Mouse (Mus musculus) lung, postnatal 25 days (tissue): ENCODE data around the gene Nrn1.

Experiments
- DNase-seq: peaks from one replicate; pipeline ENCODE4 v3.0.0; 2022; ENCODE audit warnings: low spot score

Gene Nrn1

DNA sequence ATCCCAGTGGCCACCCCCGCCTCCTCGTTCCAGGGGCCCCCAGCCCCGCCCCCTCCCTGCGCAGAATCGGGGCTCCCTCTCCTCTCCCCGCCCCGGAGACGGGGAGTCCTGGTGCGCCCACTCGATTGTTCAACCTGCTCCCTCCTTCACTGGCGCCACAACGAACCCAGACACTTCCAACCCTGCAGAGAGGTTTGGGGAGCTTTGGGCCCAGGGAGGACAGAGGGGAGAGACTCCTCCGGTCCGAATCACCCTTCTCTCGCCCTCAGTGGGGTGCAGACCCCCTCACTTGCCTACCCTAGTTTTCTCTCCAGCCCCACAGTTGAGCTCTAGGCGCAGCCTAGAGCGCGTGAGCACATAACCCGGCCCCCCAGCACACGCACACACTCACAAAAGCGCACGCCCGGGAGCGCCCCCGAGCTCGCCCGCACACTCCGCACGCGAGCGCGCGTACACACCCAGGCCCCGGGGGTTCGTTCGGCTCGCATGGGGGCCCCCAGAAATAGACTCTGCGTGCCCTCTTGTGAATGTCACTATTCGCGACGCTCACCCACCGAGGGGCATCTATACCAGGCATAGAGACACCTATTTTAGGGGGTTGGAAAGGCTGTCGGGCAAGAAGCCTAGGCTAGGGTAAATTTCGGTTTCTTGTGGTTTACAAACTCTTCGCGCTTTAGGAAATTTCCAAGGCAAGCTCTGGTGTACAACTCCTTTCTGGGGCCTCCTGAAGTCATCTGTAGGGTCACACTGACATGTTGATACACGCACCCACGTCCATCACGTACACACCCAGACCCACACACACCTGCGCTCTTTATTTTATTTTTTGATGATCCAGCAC, at the start of gene Nrn1:
TSS of gene Nrn1 (minus strand) at position 401 of the 841 bp plus-strand sequence.
- DNase-seq, result no peak

DNA sequence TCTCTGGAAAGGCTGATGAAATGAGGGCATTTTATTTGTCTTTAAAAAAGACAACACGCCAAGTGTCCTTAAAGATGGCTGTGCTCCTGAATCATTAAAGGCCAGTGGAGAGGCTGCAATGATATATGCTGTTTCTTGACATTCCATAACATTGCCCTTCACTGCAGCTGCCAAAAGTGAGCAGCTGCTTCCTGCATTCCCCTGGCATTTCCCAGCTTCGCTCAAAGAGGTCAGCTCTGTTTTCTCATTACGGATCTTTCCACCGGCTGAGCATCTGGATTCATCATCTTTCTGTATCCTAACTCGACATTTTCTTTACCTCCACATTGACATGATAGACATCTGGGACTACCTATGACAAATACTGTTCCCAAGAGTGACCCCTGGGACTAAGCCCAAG, 44.7 kb upstream of the Nrn1 start:
- no peak for DNase-seq

DNA sequence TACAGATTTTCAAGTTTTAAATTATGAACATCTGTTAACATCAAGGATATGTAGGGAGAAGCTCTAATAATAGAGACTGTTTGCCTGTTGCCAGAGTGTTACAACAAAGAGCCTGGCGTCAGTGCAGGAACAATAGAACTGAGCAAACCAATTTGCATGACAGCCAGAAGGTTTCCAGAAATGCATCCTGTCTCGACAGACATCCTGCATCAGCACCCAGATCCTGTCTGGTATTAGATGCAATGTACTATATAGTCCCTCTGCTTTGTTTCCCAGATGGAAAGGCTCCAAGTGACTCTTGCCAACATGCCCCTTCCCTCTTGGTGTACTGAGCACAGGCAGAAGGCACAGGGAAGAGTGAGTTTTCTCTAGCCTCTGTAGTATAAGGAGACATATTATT, 31.9 kb upstream of the Nrn1 start:
- DNase-seq, result no peak

DNA sequence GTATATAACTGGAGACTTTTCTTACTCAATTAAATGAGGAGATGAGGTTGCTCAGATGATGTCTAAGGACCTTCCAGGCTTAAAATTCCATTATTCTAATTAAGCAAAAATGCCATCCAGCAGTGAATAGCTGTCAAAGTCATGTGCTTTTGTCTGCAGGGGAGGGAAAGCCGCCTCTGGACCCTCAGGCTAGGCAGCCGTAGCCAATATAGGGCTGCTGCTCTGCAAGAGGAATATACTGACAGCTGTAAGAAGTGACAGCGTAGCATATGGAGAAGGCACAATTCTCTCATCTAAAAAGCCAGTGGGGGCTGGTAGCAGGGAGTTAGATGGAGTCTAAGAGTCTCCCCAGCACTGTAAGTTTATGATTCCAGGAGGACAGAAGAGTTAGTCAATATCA, 16.9 kb upstream of the Nrn1 start:
- no peak for DNase-seq

DNA sequence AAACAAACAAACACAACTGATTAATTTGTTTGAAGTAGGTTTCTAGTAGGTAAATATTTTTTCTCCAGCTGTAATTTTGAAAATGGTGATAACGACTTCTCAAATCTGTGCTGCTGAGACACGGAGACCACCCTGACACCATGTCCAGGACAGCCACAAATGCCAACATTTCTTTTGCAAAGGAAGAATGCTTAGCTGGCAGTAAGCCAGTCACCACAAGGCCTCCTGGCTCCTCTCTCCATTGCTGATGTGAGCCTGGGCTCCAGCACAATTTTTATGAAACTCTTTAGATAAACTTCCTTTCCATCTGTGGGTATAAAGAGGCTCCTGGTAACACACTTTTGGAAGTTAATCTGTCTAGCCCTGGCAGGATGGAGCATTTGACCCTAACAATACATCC, 15.1 kb upstream of the Nrn1 start:
- no peak for DNase-seq

DNA sequence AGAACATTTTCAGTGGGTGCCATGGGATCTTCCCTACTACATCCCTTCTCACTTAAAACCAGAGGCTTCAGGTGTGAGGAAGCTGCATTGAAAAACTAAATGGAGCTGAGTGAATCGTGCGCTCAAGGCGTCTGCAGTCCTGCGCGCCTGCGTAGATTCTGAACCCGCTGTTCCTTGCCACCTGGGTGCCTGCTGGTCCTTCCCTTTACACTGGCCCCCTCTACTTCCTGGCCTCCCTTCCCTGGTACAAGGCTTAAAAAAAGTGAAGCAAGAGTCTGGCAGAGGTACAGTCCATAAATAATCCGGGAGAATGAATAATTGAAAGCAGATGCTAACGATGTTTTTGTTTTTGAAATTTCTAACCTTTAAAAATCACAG, 1.7 kb upstream of the Nrn1 start:
- DNase-seq, result no peak

DNA sequence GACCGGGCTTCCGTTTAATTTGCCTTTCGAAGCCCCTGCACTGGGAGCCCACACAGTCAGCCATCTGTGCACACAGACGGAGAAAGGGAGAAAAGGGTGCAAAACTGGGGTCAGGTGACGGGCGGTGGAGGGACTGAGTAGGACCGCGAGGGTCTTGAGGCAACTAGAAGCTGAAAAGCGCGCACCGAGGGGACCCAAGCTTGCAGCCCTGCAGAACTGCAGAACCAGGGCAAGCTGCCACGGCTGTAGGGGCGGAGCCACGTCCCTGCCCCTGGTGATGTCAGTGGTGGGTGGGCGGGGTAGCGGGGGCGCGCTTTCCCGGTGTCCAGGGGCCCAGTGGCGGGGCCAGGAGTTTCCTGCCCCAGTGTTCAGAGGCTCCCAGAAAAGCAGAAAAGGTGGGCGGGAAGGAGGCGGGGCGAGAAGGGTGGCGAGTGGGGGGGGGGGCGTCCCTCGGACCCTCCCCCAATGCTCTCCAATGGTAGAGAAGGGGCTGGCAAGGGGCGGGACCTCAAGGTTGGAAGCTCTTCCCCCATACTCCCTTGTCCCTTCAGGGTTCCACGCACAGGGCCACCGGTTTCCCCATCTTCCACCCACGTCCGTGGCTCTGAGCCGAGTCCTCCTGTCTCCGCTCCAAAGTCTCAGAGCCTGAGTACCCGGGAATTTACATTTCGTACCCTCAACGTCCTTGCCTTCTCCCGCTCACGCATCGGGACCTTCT, 1.1 kb upstream of the Nrn1 start:
- DNase-seq, result no peak

DNA sequence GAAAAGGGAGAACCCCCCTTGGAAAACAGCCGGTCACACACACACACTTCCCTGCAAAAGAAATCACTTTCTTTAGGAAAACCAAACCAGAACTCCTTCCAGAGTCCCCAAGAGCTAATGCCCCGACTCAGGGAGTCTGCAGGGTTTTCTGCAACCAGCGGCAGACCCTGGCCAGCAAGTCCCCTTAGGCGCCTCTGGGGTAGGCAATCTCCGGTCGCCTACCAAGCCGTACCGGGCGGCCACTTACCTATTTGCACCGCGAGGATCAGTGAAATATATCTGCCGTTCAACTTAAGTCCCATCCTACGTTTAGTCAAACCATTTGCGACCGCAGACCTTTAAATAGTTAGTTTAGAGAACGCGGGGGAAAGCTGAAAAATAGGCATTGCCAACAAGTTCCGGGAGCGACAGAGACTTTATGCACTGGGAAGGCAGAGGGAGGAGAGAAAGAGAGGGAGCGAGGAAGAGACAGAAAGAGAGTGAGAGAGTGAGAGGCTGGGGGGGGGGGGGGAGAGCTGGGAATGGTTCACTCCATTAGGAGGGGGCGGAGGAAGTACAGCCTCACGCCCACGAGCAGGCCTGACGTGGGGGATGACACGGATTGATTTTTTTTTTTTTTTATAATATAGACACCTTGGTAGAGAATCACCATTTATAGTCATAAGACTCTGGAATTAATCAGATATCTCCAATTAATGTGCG, 791 bp downstream of the Nrn1 start:
- no peak for DNase-seq

DNA sequence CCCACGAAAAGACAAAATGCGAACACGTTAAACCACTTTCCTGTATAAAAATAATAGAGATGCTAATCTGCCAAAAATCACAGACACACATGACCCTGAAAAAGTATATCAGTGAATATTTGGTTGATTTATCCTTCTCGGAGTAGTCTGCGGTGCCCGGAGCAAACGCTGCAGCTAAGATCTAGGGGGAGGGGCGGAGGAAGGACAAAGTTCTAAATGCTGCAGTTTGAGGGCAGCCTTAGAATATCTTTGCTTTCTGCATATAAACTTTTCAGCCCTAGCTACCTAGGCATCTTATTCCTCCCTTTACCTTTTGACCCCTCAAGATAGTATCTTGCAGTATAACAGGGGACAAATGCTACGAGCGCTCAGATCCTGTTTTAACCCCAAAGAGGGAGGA, 1.4 kb downstream of the Nrn1 start:
- DNase-seq, result no peak

DNA sequence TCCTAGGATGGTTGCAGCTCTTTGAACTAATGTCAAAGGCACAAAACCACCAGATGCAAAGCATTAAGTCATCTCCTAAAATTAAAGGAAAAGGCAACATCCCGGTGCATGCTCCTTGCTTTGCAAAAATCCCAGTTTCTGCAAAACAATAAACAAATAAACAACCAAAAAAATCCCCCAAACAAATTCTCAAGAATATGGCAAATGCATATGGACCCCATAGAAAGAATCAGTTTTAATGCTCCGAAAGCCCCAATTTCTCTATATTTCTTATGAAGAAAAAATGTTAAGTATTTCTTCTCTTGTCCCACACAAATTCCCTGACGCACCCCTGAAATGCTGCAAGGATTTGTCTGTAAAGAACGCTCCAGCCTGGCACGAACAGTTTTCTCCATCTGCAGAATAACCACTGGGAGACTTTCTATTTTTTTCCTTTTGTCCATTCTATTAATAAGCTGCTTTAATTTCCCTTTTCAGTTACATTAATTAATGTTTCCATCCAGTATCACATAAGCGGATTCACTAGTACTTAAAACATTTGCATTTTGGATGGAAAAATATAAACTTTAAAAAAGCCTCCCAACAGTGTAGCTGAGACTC, 1.9 kb downstream of the Nrn1 start:
- no peak for DNase-seq

DNA sequence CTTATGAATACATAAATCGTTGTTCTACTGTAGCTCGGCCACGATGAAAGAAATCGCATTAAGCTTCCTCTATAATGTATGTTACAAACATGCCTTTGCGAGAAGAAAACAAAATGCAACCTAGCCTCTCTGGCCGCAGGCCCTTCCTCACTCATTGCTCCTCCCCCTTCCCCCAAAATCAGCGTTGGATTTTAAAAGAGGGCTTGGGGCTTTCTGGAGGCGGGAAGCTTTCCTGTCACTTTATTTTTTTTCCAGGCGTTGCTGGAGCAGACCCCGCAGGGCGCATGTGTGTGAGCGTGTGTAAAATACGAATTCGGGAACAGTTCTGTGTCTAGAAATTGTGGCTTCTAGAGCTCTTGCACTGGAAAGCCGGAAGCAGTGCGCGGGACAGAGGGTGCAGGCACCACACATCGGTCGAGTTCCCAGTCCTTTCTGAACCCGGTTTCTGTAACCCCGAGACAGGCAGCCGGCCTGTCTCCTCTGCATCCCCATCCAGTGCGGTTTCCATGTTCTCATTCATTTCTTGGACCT, 2.9 kb downstream of the Nrn1 start:
- DNase-seq, result no peak

DNA sequence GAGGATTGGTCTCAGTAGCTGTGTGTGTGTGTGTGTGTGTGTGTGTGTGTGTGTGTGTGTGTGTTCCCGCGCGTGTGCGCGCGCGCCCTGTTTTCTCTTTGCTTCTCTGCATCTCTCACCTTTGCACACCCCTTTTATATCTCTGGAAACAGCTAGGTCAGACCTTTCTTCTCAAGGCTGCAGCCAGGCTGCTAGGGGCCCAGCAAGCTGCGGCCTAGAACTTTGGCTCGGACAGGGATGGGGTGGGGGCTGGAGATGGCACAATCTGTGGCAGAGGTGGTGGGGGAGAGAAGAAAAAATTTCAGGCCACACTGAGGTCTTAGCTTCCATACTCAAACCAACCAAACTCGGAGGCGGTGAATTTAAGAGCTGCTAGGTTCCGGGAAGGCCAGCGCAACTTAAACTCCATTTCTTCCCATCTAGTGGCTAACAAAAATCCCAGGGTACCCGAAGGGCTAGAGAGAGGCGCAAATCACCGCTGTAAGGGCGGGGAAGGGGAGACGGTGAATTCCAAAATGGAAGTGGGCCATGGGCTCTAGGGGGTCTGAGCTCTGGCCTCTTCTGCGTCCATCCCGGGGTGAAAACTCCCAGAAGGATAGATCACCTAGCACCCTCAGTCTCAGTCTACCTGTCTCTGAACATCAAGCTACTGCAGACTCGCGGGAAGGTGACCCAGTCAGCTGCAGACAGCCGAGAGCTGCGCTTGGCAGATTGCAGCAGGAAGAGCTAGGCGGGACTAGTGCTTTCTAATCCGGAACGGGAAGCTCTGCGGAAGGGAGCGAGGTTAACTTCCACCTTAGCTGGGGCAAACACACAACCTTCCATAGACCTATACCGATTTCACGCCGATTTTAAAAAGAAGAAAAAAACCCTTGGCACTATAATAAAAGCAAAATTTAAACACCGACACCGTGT, 3.7 kb downstream of the Nrn1 start:
- DNase-seq, result peak; percentile 24

DNA sequence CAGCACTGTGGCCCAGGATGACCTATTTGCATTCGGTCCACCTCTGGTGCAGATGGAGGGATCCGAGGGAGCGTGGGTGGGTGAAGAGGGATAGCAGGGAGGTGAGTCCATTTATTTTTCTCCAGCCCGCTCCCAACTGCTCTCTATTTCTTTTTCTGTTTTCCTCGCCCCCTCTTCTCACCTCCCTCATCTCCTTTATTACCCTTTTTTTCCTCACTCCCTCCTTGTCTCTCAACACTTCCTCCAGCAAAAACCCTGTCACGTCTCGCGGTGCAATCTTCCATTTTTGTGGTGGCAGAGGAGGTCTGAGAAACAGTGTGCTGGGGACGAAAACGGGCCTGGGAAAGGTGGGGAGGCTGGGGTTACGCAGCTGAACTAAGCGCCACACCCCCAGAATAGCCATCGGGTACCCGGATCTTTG, 4.6 kb downstream of the Nrn1 start:
- no peak for DNase-seq

DNA sequence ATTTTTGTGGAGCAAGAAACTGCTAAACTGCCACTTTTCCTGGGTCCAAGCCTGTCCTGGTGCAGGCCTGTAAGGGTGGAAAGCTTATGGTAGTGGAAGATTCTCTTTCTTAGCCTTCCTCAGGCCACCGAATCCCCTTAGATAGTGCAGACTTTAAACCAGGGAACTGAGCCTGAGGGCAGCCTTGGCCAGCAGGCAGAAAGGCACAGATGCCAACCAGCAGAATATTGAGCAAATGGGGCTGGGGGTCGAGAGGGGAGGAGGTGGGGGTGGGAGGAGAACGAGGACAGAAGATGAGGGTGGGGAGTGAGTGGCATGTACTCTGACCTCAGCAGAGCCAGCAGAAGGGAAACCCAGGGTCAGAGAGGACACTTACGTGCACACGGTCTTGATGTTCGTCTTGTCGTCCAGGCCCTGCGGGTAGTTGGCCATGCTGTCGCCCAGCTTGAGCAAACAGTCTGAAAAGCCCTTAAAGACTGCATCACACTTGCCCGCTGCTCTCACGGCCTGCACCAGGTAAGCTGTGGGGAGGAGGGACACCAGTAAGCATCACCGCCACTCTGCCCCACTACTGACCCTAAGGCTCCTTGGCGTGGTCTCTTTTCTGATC, 5.1 kb downstream of the Nrn1 start:
- no peak for DNase-seq

DNA sequence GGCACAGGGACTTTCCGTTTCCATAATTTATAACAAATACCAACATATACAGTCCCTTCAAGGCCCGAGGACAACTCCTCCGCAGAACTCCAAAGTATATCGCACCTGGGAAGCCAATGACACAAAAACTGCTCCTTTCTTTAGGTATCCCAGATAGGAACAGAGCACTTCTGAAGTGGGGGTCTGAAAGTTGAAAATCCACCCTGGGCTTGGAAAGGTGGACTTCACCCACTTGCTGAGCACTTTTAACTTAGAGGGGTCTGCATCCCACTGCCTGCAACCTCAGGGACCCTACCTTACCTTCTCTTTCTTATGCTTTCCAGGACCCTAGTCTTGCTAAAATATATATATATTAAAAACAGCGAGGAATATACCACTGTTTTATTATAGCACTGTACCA, 6.4 kb downstream of the Nrn1 start:
- no peak for DNase-seq

DNA sequence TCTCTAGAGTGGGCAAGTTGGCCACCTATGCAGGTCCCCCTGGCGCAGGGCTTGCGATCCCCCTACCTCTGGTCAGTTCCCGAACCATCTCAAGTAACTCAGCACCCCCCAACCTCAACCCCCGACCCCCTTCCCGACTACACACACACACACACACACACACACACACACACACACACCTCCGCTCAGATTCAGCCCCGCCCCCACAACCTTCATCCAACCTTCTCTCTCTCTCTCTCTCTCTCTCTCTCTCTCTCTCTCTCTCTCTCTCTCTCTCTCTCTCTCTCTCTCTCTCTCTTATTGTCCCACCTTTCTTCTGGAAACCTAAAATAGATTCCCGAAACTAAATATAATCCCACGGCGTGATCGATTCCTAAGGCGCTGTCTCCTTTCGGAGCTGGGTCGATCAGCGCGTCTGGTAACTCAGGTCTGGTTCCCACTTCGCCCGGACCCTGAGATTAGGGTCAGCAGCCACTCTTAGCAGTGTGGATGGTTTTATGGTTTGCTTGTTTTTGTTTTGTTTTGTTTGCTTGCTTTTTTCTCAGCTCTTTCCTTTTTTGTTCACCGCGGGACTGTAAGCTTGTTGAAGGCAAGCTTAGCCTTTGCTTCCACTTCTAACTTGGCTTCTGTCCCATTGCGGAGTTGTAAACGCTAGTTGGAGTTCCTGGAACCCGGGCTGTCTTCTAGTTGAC, 7.0 kb downstream of the Nrn1 start:
- no peak for DNase-seq

DNA sequence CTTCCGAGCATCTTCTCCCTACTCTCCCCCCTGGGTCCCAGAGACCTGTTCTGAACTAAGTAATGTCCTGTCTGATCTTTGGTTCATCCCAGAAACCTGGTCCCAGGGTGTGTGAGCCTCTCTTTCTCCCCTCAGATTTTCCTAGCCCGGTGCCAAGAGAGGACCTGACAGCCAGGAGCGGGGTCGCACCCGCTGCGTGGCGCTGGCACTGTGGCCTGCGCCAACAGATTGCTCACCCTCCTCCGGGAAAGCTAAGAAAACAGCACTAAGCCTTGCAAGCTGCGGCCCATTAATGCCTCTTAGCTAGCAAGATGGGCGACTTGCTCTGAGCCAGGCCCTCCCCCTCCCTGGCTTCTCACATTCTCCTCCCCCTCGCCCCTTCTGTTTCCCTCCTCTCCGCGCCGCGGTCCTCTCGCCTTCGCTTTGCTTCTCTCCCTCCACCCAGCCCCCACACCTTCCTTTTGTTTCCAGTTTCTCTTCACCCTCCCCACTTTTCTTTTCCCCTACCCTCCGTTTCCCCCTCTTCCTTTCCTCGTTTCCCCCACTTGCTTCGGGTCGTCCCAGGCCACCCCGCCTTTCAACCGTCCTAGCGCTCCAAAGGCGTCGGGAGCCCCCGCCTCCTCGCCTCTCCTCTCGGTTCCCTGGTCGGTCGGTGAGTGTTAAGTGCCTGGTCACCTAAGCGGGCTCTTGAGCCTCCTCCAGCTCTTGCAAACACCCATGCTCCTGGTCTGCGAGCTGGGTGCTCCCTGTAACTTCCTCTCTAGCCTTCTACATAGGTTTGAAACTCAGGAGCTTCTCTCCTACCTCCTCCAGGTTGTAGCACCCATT, 7.8 kb downstream of the Nrn1 start:
- peak; percentile 31 for DNase-seq

DNA sequence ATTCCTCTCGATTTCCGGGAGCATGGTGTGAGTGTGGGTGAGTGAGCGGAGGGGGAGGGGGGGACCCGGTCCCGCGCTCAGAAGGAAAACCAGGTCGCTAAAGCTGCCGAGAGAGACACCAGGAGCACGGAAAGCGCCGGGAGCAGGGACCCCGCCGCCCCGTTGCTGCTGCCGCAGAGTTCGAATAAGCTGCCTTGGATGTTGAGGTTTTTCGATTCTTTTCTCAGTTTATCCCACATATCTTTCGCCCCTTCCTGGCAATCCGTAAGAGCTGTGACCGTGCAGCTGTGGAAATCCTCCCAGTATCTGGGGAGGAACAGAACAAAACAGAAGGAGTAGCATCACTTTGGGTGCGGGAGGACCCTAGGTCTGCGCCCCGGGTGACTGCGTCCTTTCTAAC, 8.4 kb downstream of the Nrn1 start:
- no peak for DNase-seq

DNA sequence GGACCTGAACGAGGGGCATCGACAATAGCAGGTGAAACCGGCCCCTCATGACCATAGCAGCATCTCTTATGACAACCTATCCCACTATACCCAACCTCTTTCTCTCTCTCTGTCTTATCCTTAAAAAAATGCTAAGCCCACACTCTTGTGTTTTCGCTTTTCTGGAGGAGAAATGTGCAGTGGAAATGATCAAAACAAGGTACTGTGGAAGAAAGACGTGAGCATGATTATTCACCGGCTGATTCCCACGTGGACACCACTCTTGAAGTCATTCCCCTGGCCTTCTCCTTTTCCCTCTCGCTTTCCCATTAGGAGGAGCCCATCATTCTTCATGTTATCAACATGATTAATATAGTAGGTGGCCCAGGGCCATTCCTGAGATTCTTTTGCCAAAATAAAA, 9.1 kb downstream of the Nrn1 start:
- no peak for DNase-seq
